Mouse (Mus musculus) cerebellum, postnatal 25 days (tissue): ENCODE results near the gene Cox6b2.

Source experiments
- DNase-seq, 2 experiments: peaks; one replicate each; pipeline ENCODE4 v3.0.0; 2021; ENCODE audit warnings: mixed read lengths in 2 of 2

The Cox6b2 gene

DNA sequence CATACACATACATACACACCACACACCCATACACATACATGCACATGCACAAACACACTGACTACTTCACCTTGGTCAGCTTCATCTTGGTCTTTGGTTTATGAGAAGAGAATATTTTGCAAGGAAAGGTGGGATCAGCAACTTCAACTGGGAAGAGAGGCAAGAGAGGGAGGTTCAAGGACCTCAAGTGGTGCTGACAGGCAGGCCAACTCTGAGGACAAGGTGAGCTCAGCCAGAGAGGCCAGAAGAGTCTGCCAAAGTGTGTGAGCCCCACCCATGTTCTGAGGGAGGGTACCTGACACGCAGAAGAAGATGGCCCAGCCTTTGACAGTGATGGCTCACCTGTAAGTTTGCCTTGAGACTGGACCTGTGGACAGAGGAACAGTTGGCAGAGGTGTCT, 6.8 kb upstream of the Cox6b2 start:
- DNase-seq = no peak

DNA sequence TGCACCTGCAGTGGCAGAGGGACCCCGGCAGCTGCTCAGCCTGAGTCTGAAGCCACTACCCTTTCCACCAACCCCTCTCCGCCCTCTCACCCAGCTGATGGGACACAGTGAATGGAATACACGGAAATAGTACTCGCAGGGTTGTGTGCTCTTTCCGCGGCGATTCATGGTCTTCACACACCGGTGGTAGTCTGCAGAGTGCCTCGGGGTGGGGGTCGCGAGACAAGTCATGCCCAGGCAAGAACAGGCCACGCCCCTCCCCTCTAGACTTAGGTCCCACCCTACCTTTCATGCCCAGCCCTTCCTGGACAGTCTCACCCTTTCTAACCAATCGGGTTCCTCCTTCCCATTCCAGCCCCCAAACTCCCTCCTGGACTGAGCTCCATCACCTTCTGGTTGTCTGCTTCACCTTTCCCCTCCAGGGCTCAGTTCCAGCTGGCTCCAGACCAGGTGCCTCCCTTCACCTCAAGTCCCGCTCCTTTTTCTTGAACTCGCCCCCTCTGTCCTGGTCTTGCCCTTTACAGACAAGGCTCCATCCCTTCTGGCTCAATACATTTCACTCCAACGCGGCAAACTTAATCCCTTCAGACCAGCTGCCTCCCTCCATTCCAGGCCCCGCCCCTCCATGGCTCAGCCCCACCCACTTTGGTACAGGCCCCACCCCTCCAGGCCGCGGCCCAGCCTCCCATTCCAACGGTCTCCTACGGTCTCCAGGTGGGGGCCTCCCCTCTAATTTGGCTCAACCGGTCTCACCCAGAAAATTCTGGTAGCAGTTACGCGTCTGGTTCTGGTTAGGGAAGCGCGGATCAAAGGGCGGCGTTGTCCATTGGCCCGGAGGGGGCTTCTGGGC, 698 bp downstream of the Cox6b2 start:
- peak; percentile 26 to 45 for DNase-seq

DNA sequence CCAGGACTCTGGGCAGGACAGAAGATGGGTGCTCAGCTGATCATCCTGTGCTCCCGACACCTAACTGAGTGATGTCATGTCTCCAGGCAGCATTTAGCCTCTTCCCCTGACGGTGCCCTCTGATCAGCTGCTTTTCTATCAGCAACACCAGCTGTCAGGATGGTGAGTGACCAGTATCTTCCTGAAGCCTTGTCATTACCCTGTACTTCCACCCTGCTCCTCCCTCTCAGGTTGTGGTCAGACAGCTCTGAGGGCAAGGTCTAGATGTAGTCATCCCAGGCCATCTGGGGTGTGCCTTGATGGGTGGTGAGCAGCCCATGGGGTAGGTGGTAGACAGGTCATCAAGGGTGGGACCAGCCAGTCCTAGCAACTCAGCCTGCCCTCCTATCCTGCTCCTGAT, 3.7 kb downstream of the Cox6b2 start:
- no peak for DNase-seq

DNA sequence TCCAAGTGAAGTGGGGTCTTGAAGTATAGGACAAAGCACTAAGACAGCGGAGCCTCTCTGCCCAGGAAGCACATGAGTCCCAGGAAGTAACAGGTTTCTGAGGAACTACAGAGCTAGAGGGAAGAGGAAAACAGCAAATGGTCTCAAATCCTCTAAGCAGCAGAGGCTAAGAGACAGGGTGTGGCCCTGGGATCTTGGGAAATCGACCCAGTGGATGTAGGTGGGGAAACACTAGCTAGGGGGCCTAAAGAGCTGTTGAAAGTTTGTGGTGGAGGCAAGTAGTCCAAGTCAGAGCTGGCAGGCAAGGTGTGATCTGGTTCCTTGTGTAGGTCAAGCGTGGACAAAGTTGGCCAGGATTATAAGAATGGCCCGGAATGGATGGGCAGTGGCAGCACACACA, 4.6 kb downstream of the Cox6b2 start:
- DNase-seq = no peak

- DNase-seq = no peak
Observed at GRCm38 (mm10) chr7:4747156-4747899, 5.6 kb downstream of the Cox6b2 start.

DNA sequence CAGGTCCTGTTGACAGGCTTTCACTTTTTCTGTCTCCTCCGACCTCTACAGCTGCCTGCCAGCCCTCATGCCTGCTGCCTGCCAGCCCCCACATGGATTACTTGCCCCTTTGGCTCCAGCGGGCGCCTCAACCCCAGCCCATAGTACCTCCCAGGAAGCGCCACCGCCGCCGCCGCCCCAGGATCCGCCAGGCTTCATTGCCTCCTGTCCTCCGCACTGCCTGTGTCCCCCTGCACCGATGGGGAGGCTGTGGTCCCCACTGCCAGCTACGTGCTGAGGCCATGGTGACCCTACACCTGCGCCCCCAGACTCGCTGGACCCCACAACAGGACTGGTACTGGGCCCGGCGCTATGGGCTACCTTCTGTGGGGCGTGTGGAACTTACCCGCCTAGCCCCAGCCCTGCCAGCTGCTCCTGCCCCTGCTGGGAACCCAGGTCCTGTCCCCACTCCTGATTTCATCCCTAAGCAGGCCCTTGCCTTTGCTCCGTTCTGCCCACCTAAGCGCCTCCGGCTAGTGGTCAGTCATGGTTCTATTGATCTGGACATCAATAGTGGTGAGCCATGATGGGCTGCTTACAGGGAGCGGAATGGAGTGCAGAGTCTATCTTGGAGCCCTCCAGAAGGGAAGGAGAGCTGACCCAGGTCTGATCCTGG, 6.4 kb downstream of the Cox6b2 start:
- DNase-seq = no peak

- no peak for DNase-seq
Observed at GRCm38 (mm10) chr7:4744886-4745285, 8.0 kb downstream of the Cox6b2 start.

DNA sequence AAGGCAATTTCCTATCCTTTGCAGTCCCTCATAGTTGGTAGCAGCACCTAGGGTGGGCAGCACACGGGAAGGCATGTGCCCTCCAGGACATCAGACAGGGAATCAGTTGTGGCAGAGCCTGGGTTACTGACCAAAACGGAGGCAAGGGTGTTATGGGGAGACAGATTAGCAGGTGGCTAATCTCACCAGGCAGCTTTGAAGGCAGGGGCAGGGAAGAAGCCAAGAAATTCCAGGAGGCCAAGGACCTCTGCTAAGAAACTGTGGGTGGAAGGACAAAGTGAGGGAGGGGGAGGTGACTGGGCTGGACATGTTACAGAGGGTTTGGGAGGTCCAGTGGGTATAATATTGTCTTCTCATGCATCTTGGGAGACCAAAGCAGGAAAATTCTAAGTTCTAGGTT, 9.5 kb downstream of the Cox6b2 start:
- DNase-seq = no peak

DNA sequence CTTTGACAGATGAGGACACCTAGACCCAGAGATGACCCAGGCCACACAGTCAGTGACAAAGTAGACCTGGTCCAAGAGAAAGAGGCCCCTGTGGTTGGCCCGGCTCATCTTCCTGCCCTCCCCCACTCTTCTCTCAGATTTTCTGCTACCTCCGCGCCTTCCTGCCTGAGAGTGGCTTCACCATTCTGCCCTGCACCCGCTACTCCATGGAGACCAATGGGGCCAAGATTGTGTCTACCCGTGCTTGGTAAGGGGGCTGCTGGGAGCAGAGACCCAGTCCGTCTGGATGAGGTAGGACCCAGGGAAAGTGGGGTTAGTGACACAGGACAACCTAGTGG, 10.4 kb downstream of the Cox6b2 start:
- DNase-seq = no peak

- DNase-seq = peak; percentile 33
Observed at GRCm38 (mm10) chr7:4741672-4742481, 11.0 kb downstream of the Cox6b2 start.

DNA sequence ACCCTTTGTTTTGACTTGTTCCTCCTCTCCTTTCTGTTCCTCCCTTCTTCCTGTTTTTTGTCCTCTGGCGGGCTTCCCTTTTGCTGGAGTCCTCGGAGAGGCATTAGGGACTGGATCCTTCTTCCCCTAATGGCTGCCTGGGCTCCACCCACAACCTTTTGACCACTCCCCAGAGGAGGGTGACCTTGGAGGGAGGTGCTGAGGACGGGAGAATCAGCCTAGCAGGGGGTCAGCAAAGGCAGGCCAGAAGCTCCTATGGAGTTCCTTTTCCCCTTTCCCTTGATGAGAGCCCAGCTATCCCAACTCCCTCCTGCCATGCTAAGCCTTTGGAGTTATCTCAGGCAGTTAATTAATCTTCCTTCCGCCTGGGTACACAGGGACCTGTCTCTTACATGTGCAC, 11.7 kb downstream of the Cox6b2 start:
- peak; percentile 78 to 83 for DNase-seq

GRCm38 (mm10) chr7:4740309-4740727, 12.6 kb downstream of the Cox6b2 start:
- no peak for DNase-seq

- peak; percentile 96 to 97 for DNase-seq
Observed at GRCm38 (mm10) chr7:4739544-4740275, 13.2 kb downstream of the Cox6b2 start, which contains the start of gene Kmt5c. Gene Kmt5c, plus strand, starts transcription at chr7:4740115.

DNA sequence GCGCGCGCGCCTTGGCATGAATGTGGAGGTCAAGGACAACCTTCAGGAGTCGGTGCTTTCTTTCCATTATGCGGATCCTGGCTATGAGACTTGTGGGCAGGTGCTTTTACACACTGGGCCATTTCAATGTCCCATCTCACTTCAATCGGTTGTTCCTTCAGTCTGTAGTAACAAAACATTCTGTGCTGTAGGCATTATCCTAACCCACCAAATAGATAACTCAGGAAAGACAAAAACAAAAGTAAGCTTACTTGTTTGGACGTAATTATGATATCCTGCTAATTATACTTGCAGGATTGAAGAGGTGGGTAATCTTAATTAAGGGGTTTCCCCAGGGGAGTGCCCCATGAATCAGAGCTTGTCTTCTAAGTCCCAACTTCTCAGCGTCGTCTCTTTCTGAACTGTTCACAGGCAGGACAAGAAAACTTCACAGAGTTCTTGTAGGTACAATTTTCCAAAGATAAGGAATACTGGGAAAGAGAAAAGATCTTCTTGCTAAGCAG, 13.8 kb downstream of the Cox6b2 start:
- DNase-seq = peak in 1 of 2 experiments; percentile 27

DNA sequence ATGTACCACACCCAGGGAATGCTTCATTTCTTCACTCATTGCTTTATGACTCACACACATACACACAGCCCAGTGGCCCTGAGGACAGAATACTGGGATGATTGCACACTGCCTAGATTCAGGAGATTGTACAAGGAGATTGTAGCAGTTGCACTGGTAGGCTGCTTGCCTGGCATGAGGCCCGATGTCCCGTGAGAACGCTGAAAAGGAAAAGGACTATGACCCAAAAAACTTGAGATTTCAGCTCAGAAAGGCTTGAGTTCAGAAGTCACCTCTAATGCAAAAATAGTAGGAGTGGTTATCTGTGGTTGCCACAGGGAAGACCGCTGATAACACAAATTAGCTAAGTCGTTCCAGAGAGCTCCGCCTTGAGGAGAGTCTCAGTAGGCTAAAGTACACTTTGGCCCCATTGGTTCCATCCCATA, 19.9 kb downstream of the Cox6b2 start:
- DNase-seq = no peak

DNA sequence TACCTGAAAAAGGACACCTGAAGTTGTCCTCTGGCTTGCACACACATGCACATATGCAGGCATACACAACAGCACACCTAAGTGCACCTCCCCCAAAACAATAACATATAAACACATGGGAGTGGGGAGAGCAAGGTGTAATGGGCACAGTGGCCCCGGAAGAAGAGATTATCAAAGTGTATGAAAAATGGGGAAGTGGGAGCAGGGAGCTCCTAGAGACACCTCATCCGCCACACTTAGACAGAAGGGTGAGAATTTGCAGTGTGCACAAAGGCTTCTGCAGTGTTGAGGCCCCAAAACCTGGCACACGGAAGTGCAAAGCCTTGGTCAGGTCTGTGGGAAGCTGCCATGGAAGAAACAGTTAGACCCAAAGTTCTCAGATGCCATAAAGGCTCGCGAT, 21.8 kb downstream of the Cox6b2 start:
- no peak for DNase-seq

- no peak for DNase-seq
Observed at GRCm38 (mm10) chr7:4725169-4725568, 27.7 kb downstream of the Cox6b2 start, which contains the start of gene Tmem150b. Gene Tmem150b, minus strand, starts transcription at chr7:4725249.

GRCm38 (mm10) chr7:4724359-4724758, 28.5 kb downstream of the Cox6b2 start:
- no peak for DNase-seq

- peak; percentile 52 to 73 for DNase-seq
Observed at GRCm38 (mm10) chr7:4723508-4723907, 29.4 kb downstream of the Cox6b2 start.

DNA sequence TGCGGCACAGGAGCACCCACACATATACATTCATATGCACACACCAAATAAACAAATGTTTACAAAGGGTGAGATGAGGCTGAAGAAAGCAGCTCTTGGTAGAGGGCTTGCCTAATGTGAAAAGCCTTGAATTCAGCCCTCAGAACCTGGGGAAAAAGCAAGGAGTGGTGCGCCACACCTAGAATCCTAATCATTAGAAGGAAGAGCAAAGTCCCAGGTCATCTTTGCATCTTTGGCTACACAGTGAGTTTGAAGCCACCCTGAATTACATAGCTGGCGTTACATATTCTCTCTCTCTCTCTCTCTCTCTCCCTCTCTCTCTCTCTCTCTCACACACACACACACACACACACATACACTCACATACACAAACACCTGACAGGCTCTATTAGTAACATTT, 33.6 kb downstream of the Cox6b2 start:
- DNase-seq = no peak

- DNase-seq = no peak
Observed at GRCm38 (mm10) chr7:4716955-4717354, 35.9 kb downstream of the Cox6b2 start.

DNA sequence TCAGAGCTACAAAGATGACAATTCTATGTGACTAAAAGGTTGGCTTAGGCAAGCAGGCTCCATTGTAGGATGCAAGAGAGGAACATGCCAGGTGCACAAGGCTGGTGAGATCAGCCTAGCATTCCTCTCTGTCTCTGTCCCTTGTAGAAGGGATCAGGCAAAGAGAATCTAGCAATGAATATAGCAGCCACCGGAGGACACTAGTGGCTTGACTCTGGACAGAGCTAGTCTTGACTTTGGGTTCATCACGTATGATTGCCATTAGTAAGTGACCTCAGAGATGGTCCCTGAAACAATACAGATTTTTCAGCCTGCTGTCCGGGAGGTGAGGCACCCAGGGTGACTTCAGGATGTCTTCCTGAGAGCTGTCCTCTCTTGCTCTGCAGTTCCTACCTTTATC, 40.3 kb downstream of the Cox6b2 start:
- DNase-seq = no peak
